Mouse (Mus musculus): Measurements from ENCODE around the gene Braf.

The Braf gene

GRCm38 (mm10) chr6:39556900-39557659, 168.2 kb downstream of the Braf start:
- DNase-seq (ENCODE audit: low read depth, low spot score): peak; percentile 42

GRCm38 (mm10) chr6:39555648-39555945, 169.7 kb downstream of the Braf start:
- DNase-seq (ENCODE audit: low read depth, low spot score): no peak

- DNase-seq (ENCODE audit: low read depth, low spot score): no peak
These were observed 170.2 kb downstream of the Braf start for GRCm38 (mm10) chr6:39554888-39555647.

All from forelimb bud, embryonic 11.5 days (tissue).